Mouse (Mus musculus): ENCODE measurements around the gene Slc25a13.

GRCm38 (mm10) chr6:6088151-6088550 is 128.8 kb downstream of the Slc25a13 start:
- TF ChIP-seq CTCF (conservative IDR thresholded peaks at IDR 0.05; ENCODE audit: low read length) (no peak), POU5F1 (IDR thresholded peaks at IDR 0.05; ENCODE audit: borderline replicate concordance, low read length) (no peak), NANOG (IDR thresholded peaks at IDR 0.05; ENCODE audit: borderline replicate concordance, low read length) (no peak)
